Mouse (Mus musculus) heart, adult 2 months (tissue): Measurements from ENCODE around the gene Sh2b1. TPM values are rescaled to one million over a fixed set of nuclear protein-coding genes. Genes with fewer than 3 reads are reported as not detected.

ENCODE experiments used
- DNase-seq, 2 experiments: peaks; one replicate each; pipeline ENCODE4 v3.0.0; 2021
- H3K27ac ChIP-seq: fragments of 200-600 bp; 2 replicates; pipeline ENCODE4 v1.8.1; 2022
- H3K27me3 ChIP-seq: fragments of 200-500 bp; 2 replicates; pipeline ENCODE4 v1.6.1; 2012; ENCODE audit warnings: mild to moderate bottlenecking, low read length, inconsistent platforms, mixed read lengths; ENCODE audit not compliant: control insufficient read depth, insufficient read depth
- H3K36me3 ChIP-seq: fragments of 200-500 bp; 2 replicates; pipeline ENCODE4 v1.6.1; 2012; ENCODE audit warnings: low read length, inconsistent platforms; ENCODE audit not compliant: control insufficient read depth, insufficient read depth
- H3K4me1 ChIP-seq: fragments of 200-500 bp; 2 replicates; pipeline ENCODE4 v1.6.1; 2011; ENCODE audit warnings: low read length; ENCODE audit not compliant: control insufficient read depth, insufficient read depth
- H3K4me3 ChIP-seq: fragments of 200-600 bp; 2 replicates; pipeline ENCODE4 v1.8.1; 2022
- H3K79me2 ChIP-seq: fragments of 200-500 bp; replicated peaks from 2 replicates; pipeline ENCODE4 v1.6.1; 2012; ENCODE audit warnings: mild to moderate bottlenecking, inconsistent platforms, low read length, moderate library complexity, mixed read lengths; ENCODE audit not compliant: control insufficient read depth, insufficient read depth
- H3K9ac ChIP-seq: fragments of 200-500 bp; 2 replicates; pipeline ENCODE4 v1.6.1; 2012; ENCODE audit warnings: low read depth, mild to moderate bottlenecking, control low read depth, inconsistent platforms, low read length, mixed read lengths
- CTCF ChIP-seq: fragments of 200-600 bp; IDR thresholded peaks from 2 replicates; pipeline ENCODE4 v1.8.1; 2022; ENCODE audit warnings: antibody characterized with exemption, mild to moderate bottlenecking, moderate library complexity
- EP300 ChIP-seq: fragments of 200-500 bp; IDR thresholded peaks from 2 replicates; pipeline ENCODE4 v1.6.1; 2011; ENCODE audit warnings: low read depth, low read length, control low read depth; ENCODE audit not compliant: insufficient read depth
- POLR2A ChIP-seq: fragments of 200-500 bp; IDR thresholded peaks from 2 replicates; pipeline ENCODE4 v1.6.1; 2011; ENCODE audit warnings: mild to moderate bottlenecking, low read depth, low read length, control low read depth; ENCODE audit not compliant: insufficient read depth
- WGBS: fragments of 180-500 bp; shearing (Covaris S2); methylation state at CpG from one replicate; pipeline ENCODE4 v1.1.7; 2018; 5-methylcytosine and 5-hydroxymethylcytosine counted together
- intact Hi-C: fragments of 180-260 bp; cut with DNase I; formaldehyde crosslinking; loops from one replicate; pipeline ENCODE4 v1.15.1; 2025
- polyA plus RNA-seq: library from polyadenylated mRNA; depleted of rRNA; stranded (reverse); fragments of >200 nt; gene quantifications from 2 replicates; pipeline ENCODE4 v1.2.3, GENCODE M21; 2012
- total RNA-seq, 2 experiments: library from RNA; stranded (reverse); gene quantifications; 2 replicates each; pipeline ENCODE4 v1.2.3; 2021

Sh2b1 gene
- total and polyA plus RNA-seq, 3 experiments = 42.5 to 58.2 (median 46.1) TPM

DNA sequence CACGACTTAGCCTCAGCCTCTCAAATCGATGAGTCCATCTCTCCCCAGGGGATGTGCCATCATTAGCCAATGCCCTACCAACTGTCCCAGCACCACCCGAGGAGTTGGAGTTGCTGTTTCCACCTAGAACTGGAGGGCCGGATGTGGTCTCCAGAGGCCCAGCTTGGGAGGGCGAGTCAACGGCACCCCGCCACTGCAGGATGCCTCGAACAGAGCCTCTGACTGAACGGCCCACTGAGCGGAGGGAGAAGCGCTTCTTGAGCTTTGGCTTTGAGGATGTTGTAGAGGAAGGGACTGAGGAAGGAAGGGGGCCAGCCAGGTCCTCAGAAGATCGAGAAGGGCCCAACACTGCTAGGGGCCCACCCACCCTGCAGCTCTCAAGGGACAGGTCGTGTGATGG lies 2.9 kb downstream of the Sh2b1 start:
- no peaks in the 10 kb centered on the region for H3K36me3 ChIP-seq
- 73% methylated on average over 13 of the region's 13 CpGs for WGBS

DNA sequence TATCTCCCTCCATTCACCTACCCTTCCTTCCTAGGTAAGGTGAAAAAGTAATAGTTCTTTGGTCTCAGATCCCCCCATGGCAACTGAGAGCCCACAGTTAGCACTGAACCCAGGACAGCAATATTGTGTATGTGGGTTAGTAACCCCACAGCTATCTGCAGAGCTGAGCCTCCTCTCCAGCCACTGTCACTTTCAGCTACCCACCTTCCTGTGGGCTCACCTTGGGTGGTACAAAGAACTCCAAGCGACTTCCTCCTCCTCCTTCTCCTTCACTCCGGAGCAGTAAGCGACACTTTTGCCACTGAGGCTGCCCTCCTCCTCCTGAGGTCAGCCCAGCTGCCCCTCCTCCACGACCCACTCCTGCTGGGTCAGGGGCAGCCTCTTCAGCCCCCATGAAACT lies 3.4 kb downstream of the Sh2b1 start:
- H3K4me3 ChIP-seq = no peak overlapping the region
- no peaks in the 10 kb centered on the region for H3K36me3 ChIP-seq
- H3K27me3 ChIP-seq = no peaks in the 10 kb centered on the region
- no peak overlapping the region for H3K9ac ChIP-seq
- no peak for TF ChIP-seq CTCF
- no peak for TF ChIP-seq EP300
- TF ChIP-seq POLR2A = no peak
- intact Hi-C loops = no loop called here
- no peak for DNase-seq
- H3K27ac ChIP-seq = no peak overlapping the region
- H3K4me1 ChIP-seq = peaks cover 2% of the 10 kb centered on the region
- no peaks in the 10 kb centered on the region for H3K79me2 ChIP-seq
- WGBS = 76% methylated on average over 4 of the region's 4 CpGs

More for the DNA sequence above, 2.9 kb downstream of the Sh2b1 start:
- intact Hi-C loops = no loop called here
- Histone ChIP-seq H3K27me3 (no peaks in the 10 kb centered on the region), H3K79me2 (no peaks in the 10 kb centered on the region), H3K27ac (no peak overlapping the region), H3K4me1 (peaks cover 2% of the 10 kb centered on the region), H3K9ac (no peak overlapping the region), H3K4me3 (no peak overlapping the region)
- no peak for DNase-seq
- TF ChIP-seq CTCF (no peak), POLR2A (no peak), EP300 (no peak)

DNA sequence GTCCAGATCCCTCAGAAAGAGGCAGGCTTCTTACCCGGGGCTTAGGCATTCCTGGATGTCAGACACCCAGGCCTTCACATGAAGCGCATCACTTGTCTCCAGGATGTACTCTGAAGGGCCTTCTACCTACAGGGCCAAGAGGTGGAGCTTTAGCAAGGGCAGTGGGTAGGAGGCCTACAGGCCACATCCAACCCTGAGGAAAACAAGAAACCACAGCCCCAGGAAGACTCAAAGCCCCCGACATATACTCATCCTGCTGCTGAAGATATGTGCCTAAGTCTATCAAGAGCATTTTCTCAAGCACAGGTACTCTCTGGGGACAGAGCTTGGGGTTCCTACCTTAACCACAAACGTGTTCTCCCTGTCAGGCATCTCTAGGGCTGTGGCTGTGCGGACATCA lies 3.9 kb downstream of the Sh2b1 start:
- Histone ChIP-seq H3K27ac (no peak overlapping the region), H3K27me3 (no peaks in the 10 kb centered on the region), H3K36me3 (no peaks in the 10 kb centered on the region), H3K9ac (no peak overlapping the region), H3K79me2 (no peaks in the 10 kb centered on the region), H3K4me3 (no peak overlapping the region), H3K4me1 (peaks cover 2% of the 10 kb centered on the region)
- TF ChIP-seq CTCF (no peak), POLR2A (no peak), EP300 (no peak)
- no peak for DNase-seq
- 90% methylated on average over 5 of the region's 5 CpGs for WGBS
- intact Hi-C loops = no loop called here

DNA sequence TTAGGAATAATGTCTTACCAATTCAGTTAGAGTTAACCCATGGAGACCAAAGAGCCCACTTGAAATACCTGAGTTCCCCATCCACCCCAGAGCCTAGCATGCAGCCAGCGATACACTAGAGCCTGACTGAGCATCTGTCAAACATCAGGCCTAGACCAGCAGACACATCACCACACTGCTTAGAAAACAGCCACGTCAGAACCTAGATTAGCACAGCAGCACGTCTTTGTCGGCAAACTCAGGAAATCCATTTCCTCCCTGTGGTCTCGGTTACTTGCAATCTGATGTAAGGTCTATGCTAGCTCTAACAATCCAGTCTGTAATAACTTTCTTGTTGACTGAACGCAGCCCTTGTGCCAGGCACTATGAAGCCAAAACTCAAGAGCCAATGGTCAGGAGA lies 5.1 kb downstream of the Sh2b1 start:
- intact Hi-C loops = no loop called here
- H3K27ac ChIP-seq = no peak overlapping the region
- WGBS = 27% methylated on average over 6 of the region's 6 CpGs
- H3K27me3 ChIP-seq = no peaks in the 10 kb centered on the region
- no peaks in the 10 kb centered on the region for H3K36me3 ChIP-seq
- no peak overlapping the region for H3K9ac ChIP-seq
- no peaks in the 10 kb centered on the region for H3K79me2 ChIP-seq
- H3K4me1 ChIP-seq = peaks cover 2% of the 10 kb centered on the region; the same call in 1 of the 2 replicates
- TF ChIP-seq CTCF (no peak), POLR2A (no peak), EP300 (no peak)
- no peak for DNase-seq
- no peak overlapping the region for H3K4me3 ChIP-seq

DNA sequence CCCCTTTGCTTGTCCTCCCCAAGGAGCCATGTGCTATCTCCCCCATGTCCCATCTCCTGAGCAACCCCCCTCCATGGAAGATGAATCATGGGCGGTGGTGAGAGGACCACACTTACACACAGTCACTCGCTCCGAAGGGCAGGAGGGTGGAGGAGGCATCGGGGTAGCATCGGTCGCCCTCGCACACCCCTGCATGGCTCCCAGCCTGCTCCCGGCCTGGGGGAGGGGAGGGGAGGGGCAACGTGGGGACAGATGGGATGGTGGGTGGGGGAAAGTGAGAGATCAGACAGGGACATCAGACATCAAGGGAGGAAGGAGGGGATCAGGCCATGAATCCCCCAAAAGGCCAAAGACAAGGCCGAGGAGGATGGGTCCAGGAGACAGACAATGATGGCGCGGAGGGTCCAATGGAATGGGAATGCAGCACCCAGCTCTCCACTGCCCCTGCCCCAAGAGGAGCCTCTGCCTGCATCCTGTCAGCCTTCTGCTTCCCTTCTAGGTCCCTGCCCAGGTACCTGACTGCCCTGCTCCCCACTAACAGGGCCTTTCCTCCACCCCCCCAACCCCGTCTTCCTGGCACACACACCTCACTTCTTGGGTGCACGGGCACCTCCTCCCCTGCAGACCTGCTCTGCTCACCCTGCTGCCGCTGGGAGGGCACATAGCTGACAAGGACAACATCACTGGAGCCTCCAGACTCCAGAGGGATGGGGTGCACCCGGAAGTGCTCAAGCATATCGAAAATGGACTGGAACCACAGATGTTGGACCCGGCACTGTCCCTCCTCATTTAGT lies 7.2 kb downstream of the Sh2b1 start:
- H3K36me3 ChIP-seq = no peaks in the 10 kb centered on the region
- intact Hi-C loops = loop anchor here (5.0 kb wide), 1 partner anchor 71 kb away; the partner anchor contains the start of gene Nfatc2ip

DNA sequence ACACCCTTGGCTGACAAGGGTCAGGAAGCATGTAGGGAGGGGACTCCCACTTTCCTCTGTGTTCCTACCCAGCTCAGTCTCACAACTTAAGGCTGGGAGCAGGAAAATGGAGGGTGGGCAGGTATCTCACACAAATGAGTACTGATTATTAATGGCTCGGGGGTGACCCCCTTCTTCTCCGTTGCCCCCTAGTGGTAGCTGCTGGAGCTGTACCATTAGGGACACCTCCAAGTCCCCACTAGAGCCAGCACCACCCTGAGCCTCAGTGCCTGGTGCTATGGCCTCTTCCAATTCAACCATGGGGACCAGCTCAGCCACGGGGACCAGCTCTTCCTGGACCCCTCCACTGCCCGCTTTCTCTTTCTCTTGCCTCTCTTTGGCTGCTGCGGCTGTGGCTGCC lies 8.0 kb downstream of the Sh2b1 start:
- 65% methylated on average over 5 of the region's 5 CpGs for WGBS
- peaks cover 2% of the 10 kb centered on the region; the same call in 1 of the 2 replicates for H3K4me1 ChIP-seq
- intact Hi-C loops = loop anchor here (5.0 kb wide), 1 partner anchor 70 kb away; the partner anchor contains the start of gene Nfatc2ip
- H3K36me3 ChIP-seq = no peaks in the 10 kb centered on the region
- no peak overlapping the region for H3K4me3 ChIP-seq
- peak; percentile 42 to 60 for DNase-seq
- TF ChIP-seq CTCF (peak; percentile 77), EP300 (no peak), POLR2A (no peak)
- H3K27me3 ChIP-seq = no peaks in the 10 kb centered on the region
- H3K9ac ChIP-seq = no peak overlapping the region
- no peak overlapping the region for H3K27ac ChIP-seq
- no peaks in the 10 kb centered on the region for H3K79me2 ChIP-seq

More for the DNA sequence above, 7.2 kb downstream of the Sh2b1 start:
- Histone ChIP-seq H3K79me2 (no peaks in the 10 kb centered on the region), H3K4me3 (no peak overlapping the region), H3K4me1 (peaks cover 2% of the 10 kb centered on the region; the same call in 1 of the 2 replicates), H3K27me3 (no peaks in the 10 kb centered on the region), H3K9ac (no peak overlapping the region), H3K27ac (no peak overlapping the region)
- 89% methylated on average over 18 of the region's 18 CpGs for WGBS
- no peak for DNase-seq
- TF ChIP-seq POLR2A = no peak
- TF ChIP-seq EP300 = no peak
- no peak for TF ChIP-seq CTCF
